Mouse (Mus musculus): ENCODE results near the gene Syt1.

Syt1 gene

GRCm38 (mm10) chr10:108580786-108581420, 429.9 kb downstream of the Syt1 start:
- no peak for DNase-seq (ENCODE audit: low read depth, low spot score)

- no peak for DNase-seq (ENCODE audit: low read depth, low spot score)
Observed at GRCm38 (mm10) chr10:108579396-108579795, 431.4 kb downstream of the Syt1 start.

DNA sequence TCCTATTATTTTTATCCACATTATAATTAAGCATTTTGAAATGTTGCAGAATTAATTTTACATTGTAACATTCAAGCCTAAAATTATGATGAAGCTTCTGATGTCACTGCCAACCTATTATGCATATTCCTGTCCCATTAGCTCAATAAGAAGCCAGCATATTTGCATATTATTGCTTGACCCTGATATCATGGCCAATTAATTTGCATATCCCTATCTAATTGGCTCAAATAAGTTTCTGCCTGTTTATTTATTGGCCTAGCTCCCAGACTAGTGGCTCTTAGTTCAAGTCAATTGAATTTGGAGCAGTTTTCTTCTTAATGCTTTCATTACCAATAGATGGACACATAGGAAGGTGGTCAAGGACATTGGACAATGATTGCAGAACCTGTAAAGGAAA, 433.2 kb downstream of the Syt1 start:
- DNase-seq (ENCODE audit: low read depth, low spot score) = no peak

- DNase-seq (ENCODE audit: low read depth, low spot score) = no peak
Observed at GRCm38 (mm10) chr10:108572764-108573163, 438.0 kb downstream of the Syt1 start.

- no peak for DNase-seq (ENCODE audit: low read depth, low spot score)
Observed at GRCm38 (mm10) chr10:108571104-108571503, 439.7 kb downstream of the Syt1 start.

DNA sequence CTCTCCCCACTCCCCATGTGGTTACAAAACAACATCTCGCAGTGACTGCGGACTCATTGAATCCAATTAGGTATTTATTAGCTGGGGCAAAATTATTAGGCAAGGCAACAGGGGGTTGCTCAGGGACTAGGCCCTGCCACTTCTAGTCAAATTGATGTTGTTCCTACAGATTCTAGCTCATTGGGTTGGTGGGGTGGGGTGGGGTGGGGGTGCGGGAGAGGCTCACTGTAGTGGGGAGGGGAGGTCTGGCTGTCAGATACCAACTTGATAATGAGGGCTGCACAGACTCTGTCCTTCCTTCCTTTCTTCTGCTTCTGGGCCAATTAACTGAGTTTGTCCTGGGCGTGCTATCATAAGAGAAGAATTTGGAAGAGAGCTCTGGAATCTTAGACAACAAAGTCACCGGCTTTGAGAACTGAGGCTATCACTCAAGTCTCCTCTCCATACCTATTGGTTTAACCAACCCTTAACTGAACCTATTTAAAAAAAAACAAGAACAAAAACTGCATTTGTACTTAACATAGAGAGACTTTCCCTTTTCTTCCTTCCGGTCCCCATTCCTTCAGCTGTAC, 441.1 kb downstream of the Syt1 start:
- DNase-seq (ENCODE audit: low read depth, low spot score) = no peak

DNA sequence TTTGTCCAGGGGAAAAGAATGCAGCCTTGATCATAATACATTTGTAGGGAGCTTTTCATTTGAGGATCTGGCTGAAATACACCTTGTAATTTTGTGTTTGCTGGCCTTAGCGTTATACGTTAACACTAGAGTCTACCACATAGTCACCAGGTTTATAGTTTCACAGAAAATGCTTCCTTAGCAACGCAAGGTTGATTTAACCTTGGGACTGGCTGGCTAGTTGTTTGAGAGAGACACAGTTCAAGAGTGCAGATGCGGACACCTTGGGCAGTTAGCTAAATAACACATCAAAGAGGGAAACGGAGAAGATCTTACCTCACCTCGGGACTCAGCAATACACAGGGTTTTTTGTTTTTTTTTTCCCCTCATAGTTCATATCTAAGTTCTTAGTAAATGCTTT, 441.9 kb downstream of the Syt1 start:
- no peak for DNase-seq (ENCODE audit: low read depth, low spot score)

GRCm38 (mm10) chr10:108568136-108568535, 442.6 kb downstream of the Syt1 start:
- DNase-seq (ENCODE audit: low read depth, low spot score) = peak; percentile 80

DNA sequence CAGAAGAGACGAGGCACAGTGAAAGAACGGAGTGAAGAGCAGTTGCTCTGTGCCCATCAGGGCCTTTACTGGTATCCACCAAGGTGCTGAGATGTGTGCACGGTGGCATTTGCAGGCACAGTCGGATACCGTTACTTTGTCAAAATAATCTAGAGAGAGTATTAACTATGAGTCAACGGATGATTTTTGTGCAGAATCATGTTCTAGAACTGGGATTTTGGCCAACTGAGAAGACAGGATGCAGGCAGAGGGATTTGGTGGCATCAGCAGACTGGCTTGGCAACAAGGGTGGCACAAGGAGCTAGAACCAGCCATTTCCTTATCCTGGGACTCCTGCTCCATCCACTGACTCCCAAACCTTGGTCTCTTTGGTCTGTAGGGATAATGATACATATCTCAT, 443.3 kb downstream of the Syt1 start:
- DNase-seq (ENCODE audit: low read depth, low spot score) = no peak

DNA sequence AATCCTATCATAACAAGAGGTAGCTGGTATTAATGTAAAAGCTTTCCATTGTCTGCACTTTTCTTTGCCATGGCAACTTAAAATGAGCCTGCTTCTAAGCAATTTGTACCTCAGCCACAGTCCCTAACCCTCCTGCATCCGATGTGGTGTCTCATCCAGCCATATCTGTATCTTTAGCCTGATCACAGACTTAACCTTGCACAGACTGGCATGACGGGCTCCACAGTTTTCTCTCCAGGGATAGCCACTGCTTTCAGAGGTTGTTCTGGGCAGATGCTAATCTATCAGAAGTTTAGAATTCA, 451.2 kb downstream of the Syt1 start:
- no peak for DNase-seq (ENCODE audit: low read depth, low spot score)

DNA sequence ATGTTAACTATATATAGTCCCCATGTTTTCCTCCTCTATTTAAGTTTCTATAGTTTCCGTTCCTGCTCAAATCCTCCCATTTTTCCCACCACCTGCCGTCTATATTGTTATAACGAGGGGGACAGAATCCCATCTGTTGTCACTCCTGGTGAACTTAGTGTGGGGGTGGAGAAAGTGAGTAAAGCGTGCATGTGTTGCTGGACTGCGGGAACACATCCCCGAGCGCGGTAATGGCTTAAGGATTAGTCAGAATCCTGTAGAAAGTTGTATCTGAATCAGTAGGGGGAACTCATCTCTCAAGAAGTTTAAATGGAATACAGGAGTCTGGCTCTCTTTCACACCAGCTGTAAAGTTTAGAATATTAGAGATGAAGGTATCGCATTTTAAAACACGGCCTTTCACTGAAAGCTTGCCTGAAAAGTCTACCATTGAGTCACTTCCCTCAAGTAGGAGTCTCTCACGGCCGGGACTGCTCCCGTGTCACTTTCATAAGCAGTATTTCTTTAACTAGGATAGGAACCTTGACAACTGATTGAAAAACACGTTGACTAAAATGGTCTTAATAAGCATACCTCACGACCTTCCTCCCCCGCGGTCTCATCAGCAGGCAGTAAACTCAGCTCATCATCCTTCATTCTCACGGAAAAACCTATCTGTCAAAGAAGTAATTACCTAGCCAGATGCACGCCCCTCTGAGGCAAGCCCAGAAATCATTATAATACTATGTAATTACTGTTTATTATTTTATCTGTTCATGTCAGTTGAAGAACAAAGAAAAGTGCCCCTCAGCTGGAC, 451.8 kb downstream of the Syt1 start:
- no peak for DNase-seq (ENCODE audit: low read depth, low spot score)

GRCm38 (mm10) chr10:108552544-108552943, 458.2 kb downstream of the Syt1 start:
- DNase-seq (ENCODE audit: low read depth, low spot score) = no peak

- DNase-seq (ENCODE audit: low read depth, low spot score) = no peak
Observed at GRCm38 (mm10) chr10:108545715-108546114, 465.1 kb downstream of the Syt1 start.

DNA sequence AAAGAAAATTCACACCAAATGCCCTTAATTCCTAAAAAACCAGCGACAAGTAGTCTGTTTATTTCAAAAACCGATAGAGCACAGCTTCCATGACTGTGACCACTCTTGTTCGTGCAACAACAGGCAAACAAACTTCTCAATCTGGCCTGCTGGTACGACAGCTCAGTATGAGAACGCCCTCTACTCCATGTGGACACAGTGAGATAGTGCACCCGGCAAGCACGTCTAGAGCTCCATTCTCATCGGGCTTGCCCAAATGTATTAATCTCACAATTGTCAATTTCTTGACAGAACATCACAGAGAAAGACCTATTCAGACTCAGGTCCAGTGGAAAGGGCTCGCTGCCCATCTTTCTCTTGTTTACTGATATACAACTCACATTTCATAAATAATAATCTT, 469.2 kb downstream of the Syt1 start:
- no peak for DNase-seq (ENCODE audit: low read depth, low spot score)

DNA sequence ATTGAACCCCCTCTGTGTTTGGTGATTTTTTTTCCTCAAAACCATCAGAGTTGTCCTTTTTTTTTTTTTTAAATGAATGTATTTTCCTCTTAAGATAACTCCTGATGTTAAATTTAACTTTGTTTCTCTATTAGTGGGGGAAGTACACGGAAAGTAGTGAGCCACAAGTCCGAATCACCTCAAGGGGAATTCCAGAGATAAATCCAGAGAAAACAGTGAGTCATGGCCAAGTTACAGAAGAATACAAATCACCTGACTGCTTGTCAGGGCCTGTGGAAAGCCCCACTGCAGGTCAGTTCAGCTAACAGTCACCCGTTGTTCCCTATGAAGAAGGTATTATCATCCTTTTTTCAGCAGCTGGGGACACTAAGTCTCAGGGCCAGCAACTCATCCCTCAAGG, 472.2 kb downstream of the Syt1 start:
- DNase-seq (ENCODE audit: low read depth, low spot score) = no peak

DNA sequence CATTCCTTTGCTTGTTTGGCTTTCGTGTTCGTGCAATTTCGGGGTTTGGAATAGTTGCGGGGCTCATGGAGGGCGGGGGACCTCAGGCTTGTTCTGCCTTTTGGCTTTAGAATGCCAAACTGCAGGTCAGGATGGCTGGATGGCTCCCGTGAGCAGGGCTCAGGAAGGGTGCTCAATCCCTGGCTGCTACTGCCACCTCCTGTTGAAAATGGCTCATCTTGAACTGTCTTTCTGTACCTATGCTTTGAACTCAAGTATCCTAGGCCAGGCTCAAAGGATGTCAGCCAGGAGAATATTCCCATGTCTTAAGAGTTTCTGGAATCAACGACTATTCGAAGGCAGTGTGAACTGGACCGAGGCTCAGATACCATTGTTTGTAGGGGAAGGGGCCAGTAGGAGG, 473.1 kb downstream of the Syt1 start:
- peak; percentile 26 for DNase-seq (ENCODE audit: low read depth, low spot score)

DNA sequence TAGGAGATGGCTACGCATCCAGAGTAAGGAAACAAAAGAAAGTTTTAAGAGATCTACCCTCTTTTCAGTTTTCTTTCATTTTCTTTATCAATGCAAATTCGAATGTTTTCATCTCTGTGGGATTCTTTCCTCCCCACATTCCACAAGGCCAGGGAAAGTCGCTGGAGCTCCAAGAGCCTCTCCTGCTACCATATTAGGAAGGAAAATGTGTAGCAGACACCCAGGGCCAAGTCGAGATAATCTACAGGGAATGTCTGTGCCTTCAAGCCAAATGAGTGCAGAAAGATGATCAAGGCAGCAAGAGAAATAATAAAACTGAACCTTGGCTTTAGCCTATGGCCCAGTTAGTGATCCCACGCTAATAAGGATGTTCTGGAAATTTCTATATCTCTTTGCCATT, 474.9 kb downstream of the Syt1 start:
- no peak for DNase-seq (ENCODE audit: low read depth, low spot score)

GRCm38 (mm10) chr10:108534112-108534511, 476.7 kb downstream of the Syt1 start:
- DNase-seq (ENCODE audit: low read depth, low spot score) = no peak

GRCm38 (mm10) chr10:108532916-108533315, 477.9 kb downstream of the Syt1 start:
- DNase-seq (ENCODE audit: low read depth, low spot score) = no peak

GRCm38 (mm10) chr10:108532283-108532682, 478.5 kb downstream of the Syt1 start:
- no peak for DNase-seq (ENCODE audit: low read depth, low spot score)

GRCm38 (mm10) chr10:108531641-108532040, 479.1 kb downstream of the Syt1 start:
- DNase-seq (ENCODE audit: low read depth, low spot score) = no peak

GRCm38 (mm10) chr10:108531111-108531510, 479.7 kb downstream of the Syt1 start:
- DNase-seq (ENCODE audit: low read depth, low spot score) = no peak

DNA sequence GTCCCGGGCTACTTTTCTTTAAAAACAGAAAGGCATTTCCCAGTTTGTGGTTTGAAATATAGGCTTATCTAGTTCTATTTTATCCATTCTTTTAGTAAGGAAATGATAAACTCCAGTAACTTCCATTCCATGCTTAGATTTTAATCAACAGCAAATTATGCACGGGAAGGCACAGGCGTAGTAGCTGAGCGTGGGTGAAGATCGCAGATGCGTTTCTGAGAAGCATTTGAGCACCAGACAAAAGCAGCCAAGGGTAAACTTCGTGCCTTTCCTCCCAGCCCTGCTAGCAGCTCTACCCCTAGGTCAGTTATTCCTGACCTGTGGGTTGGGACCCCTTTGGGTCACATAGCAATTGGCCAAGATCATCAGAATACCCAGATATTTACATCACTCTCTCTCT, 482.4 kb downstream of the Syt1 start:
- DNase-seq (ENCODE audit: low read depth, low spot score) = no peak

Data from WW6 (cell line).